Mouse (Mus musculus): ENCODE measurements around the gene Ugt1a5. TPM values are rescaled to one million over a fixed set of nuclear protein-coding genes. Genes with fewer than 3 reads are reported as not detected.
"Not testable (repeated sequence)": the region's sequence is repeated elsewhere in the genome, so short reads cannot be mapped to it uniquely, and the experiment has no call there.

Gene Ugt1a5
- polyA plus RNA-seq (2015; fragmentation: Nextera tagmentation; extraction: Ambion mirVana): not detected in 2 replicates

DNA sequence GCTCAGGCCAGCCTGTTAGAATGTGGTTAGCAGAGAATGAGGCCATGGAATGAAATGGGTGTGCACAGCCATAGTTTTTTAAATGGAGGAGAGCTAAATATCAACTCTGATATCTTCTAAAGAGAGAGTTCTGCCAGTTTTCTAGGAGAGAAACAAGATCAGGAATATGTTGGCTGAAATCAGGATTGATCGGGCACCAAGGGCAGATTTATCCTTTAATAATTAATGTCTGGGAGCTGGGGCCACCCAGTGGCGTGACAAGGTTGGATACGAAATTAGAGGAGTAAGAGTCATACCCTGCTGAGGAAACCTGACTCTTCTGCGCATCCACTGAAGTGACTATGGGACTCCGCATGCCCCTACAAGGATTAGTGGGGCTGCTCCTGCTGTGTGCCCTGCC, at the start of gene Ugt1a5:
Gene Ugt1a5, plus strand, starts transcription at position 302 of the 400 bp plus-strand sequence.
- ATAC-seq (ENCODE audit: insufficient read depth, low FRiP score, low read depth): no peak
- H3K4me3 ChIP-seq (replicated peaks): no peak within 1 kb of the TSS
- H3K9ac ChIP-seq: no peak within 1 kb of the TSS
- no peak within 1 kb of the TSS for H3K4me2 ChIP-seq
- no peaks in the 10 kb centered on the region for H3K4me1 ChIP-seq
- no peaks in the 10 kb centered on the region for H3K9me3 ChIP-seq
- H3K36me3 ChIP-seq: no peaks in the 10 kb centered on the region
- no peaks in the 10 kb centered on the region for H3K27me3 ChIP-seq (replicated peaks)
- H3K27ac ChIP-seq: no peak within 1 kb of the TSS
- WGBS: 76% methylated on average over 5 of the region's 5 CpGs

DNA sequence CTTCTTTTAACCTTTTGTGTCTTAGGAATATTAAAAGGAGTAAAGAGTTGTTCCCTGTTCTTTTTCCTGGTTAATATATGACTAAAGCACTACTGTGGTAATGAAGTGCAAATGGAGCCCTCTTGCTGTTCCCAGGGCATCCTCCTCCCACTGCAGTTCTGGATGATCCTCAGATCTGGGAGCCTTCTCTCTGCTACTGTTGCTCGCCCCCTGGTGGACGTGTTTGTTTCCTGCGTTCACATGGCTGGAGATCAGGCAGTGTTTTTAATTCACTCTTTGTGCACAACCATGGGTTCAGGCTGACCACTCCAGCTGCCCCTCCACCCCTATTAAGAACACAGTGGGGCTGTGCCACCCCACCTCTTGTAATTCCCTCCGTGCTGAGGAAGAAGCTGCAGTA, 45.3 kb upstream of the Ugt1a5 start:
- H3K4me1 ChIP-seq; H3K4me3 ChIP-seq (replicated peaks); H3K27me3 ChIP-seq (replicated peaks); H3K36me3 ChIP-seq; ATAC-seq (ENCODE audit: insufficient read depth, low FRiP score, low read depth); H3K9ac ChIP-seq; H3K27ac ChIP-seq; H3K4me2 ChIP-seq; H3K9me3 ChIP-seq: not testable (repeated sequence)
- 16% methylated on average over 4 of the region's 4 CpGs for WGBS

DNA sequence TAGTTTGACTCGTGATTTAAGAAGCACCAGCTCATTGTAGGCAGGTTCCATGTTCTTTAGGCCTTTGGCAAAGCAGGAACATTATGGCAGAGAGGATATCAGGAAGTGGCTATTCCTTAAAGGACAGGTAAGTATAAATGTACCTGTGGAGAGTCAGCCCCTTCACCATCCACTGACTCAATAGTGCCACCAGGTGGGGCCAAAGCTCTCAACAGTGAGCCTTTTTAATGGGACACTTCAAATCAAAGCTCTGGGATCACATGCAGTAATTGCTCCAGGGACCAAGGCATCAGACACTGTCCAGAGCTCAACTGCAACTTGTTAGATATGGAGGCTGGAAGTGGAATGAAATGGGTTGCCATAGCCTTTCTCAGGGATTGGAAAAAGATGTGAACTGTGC, 44.3 kb upstream of the Ugt1a5 start:
- ATAC-seq (ENCODE audit: insufficient read depth, low FRiP score, low read depth); H3K4me2 ChIP-seq; H3K4me3 ChIP-seq (replicated peaks); H3K27me3 ChIP-seq (replicated peaks); H3K27ac ChIP-seq; H3K9ac ChIP-seq; H3K4me1 ChIP-seq; H3K36me3 ChIP-seq; H3K9me3 ChIP-seq: not testable (repeated sequence)
- WGBS: no CpG with 5 or more reads among the region's 1 CpGs

DNA sequence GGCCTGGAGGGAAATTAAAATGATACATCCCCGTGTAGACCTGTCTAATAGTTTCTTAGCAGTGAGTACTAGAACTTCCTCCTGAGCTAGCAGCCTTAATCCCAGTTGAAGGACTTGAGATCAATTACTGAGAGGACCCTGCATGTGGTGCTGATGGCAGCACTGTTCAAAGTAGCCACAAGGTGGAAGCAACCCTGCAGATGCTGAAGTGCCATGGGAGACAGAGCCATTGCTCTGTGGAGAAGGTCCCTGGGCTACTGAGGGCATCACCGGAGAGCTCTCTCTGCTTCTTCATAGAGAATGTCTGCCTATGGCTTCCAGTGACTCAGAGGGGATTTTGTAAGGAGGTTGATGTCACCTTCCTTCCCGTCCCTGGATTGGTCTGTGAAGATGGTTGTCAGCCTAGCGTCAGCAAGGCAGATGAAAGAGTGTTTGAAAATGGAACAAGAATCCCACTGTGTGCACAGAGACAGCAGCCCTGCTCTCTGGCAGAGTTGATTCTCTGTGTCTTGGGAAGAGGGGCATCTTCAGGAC, 39.9 kb upstream of the Ugt1a5 start:
- not testable (repeated sequence) for H3K4me3 ChIP-seq (replicated peaks); H3K9me3 ChIP-seq; H3K4me2 ChIP-seq; H3K9ac ChIP-seq; ATAC-seq (ENCODE audit: insufficient read depth, low FRiP score, low read depth); H3K36me3 ChIP-seq; H3K27ac ChIP-seq; H3K27me3 ChIP-seq (replicated peaks); H3K4me1 ChIP-seq
- 69% methylated on average over 4 of the region's 4 CpGs for WGBS

DNA sequence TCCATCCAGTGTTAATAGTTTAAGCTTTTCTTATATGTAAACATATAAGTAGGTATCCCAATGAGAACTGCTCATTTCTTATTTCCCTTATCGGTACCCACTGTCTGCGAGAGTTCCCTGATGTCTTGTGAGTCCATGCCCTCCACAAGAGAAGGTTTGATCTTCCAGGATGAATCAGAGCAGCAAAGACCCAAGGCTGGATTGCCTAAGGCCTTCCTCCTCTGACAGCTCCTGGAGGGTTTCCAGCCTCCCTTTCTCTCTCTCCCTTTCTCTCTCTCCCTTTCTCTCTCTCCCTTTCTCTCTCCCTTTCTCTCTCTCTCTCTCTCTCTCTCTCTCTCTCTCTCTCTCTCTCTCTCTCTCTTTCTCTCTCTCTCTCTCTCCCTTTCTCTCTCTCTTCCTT, 36.7 kb upstream of the Ugt1a5 start:
- not testable (repeated sequence) for H3K27me3 ChIP-seq (replicated peaks); H3K9ac ChIP-seq; H3K36me3 ChIP-seq; ATAC-seq (ENCODE audit: insufficient read depth, low FRiP score, low read depth); H3K9me3 ChIP-seq; H3K27ac ChIP-seq; H3K4me2 ChIP-seq; H3K4me3 ChIP-seq (replicated peaks); H3K4me1 ChIP-seq
- 65% methylated on average over 2 of the region's 2 CpGs for WGBS

DNA sequence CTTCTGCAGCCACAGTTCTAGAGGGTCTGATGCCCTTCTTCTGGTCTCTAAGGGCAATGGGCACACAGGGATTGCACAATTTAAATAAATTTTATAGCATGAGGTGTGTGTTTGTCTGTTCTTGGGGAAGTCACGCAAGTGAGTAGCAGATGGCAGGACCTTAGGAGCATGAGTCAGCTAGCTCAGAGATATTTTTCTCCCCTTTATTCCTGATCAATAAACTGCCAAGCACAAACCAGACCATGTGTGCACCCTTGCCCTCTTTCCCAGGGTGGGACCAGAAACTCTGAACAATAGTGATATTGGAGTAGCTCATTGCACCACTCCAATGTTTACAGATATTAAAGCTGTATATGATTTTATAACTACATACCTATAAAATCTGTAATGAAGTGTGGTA, 35.6 kb upstream of the Ugt1a5 start:
- H3K4me3 ChIP-seq (replicated peaks); H3K4me2 ChIP-seq; H3K36me3 ChIP-seq; H3K27ac ChIP-seq; H3K9me3 ChIP-seq; ATAC-seq (ENCODE audit: insufficient read depth, low FRiP score, low read depth); H3K9ac ChIP-seq; H3K4me1 ChIP-seq; H3K27me3 ChIP-seq (replicated peaks): not testable (repeated sequence)
- WGBS: 73% methylated on average over 1 of the region's 1 CpGs

DNA sequence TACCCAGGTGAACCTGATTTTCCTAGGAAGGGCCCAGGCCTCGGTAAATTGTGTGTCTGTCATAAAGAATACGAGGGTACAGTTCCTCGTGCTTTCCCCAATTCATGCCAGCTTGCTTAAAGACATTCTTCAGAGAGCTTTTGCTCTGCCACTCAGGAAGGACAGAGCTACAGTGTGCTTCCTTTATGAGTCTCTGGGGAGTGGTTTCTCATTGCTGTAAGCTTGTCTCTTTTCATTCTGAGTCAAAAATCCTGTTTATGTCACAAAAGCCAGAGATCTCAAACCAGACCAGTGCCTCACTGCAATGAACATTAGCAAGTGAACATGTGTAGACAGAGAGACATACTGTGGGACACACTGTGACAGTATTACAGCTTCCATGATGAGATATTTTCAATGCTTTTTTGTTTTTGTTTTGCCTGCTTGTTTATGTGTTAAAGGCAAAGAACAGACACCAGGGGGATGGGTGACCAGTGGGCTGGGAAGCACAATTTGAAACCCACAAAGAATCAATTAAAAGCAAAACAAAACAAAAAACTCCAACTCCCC, 31.8 kb upstream of the Ugt1a5 start:
- no peaks in the 10 kb centered on the region; the same call in 1 of the 2 replicates for H3K4me1 ChIP-seq
- no peak overlapping the region for H3K4me2 ChIP-seq
- ATAC-seq (ENCODE audit: insufficient read depth, low FRiP score, low read depth): no peak
- no peak overlapping the region for H3K9ac ChIP-seq
- no peaks in the 10 kb centered on the region for H3K36me3 ChIP-seq
- no peak overlapping the region for H3K4me3 ChIP-seq (replicated peaks)
- WGBS: 58% methylated on average over 3 of the region's 3 CpGs
- H3K27me3 ChIP-seq (replicated peaks): no peaks in the 10 kb centered on the region
- H3K9me3 ChIP-seq: no peaks in the 10 kb centered on the region
- H3K27ac ChIP-seq: peak overlapping the region; percentile 80; the same call in 1 of the 2 replicates

DNA sequence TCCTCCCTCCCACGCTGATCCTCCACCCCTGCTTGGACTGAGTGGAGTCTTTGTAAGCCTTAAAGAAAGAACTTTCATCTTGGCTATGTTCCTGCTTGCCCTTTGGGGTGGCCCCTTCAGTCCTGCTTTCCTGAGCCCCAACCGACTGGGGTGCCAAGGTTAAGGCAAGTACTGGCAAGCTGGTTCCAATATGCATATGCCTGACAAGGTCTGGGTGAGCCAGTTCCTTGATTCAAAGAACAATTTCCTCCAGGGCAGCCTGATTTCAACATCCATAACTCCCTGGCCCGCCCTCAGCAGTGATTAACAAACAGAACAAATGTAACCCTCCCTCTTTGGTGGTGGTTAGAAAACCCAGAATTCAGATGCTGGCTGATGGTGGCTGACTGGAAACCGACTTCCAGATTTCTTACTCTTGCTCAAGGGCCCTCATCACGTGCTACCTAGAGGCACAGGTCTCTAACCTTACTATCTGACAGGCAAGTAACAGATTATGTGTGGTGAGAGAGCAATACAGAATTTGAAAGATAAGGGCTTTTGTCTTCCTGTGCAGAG, 31.3 kb upstream of the Ugt1a5 start, which contains the start of gene Ugt1a6a:
Gene Ugt1a6a, plus strand, starts transcription at position 353 of the 555 bp plus-strand sequence.
- peak within 1 kb of the TSS; percentile 80; the same call in 1 of the 2 replicates for H3K27ac ChIP-seq
- not testable (repeated sequence) for H3K4me3 ChIP-seq (replicated peaks); H3K4me1 ChIP-seq; H3K36me3 ChIP-seq; H3K9me3 ChIP-seq; H3K27me3 ChIP-seq (replicated peaks); ATAC-seq (ENCODE audit: insufficient read depth, low FRiP score, low read depth); H3K9ac ChIP-seq; H3K4me2 ChIP-seq
- WGBS: 40% methylated on average over 5 of the region's 5 CpGs

DNA sequence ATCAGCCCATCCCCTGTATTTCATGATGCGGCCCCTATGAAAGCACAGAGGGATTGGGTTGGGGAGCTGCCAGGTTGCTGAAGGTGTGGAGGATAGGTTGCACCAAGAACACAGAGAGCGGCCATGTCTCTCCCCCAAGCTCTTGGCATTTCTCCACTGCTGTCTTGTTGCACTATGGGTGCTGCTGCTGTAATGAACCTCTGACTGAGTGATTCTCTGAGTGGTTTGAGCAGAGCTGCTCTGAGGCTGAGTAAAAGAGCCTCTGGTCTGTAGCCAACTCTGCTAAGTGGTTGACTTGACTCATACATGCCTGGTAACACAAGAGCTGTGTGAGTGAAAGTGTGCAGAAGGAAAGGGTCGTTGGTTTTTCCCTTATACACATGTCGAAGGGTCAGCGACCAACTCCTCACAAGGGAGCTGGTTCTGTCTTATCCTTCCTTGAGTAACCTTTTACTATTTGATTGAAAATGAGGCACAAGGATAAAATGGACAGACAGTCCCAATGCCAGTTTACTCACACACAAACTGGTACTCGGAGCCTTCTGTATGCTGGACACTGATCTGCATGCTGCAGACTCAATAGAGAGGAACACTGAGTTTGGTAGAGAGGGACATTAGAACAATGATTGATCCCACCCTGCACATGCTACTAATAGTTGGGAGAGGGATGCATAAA, 30.4 kb upstream of the Ugt1a5 start:
- H3K4me2 ChIP-seq; H3K27me3 ChIP-seq (replicated peaks); H3K9me3 ChIP-seq; H3K36me3 ChIP-seq; H3K4me1 ChIP-seq; H3K4me3 ChIP-seq (replicated peaks); H3K27ac ChIP-seq; H3K9ac ChIP-seq; ATAC-seq (ENCODE audit: insufficient read depth, low FRiP score, low read depth): not testable (repeated sequence)
- WGBS: 81% methylated on average over 6 of the region's 6 CpGs

DNA sequence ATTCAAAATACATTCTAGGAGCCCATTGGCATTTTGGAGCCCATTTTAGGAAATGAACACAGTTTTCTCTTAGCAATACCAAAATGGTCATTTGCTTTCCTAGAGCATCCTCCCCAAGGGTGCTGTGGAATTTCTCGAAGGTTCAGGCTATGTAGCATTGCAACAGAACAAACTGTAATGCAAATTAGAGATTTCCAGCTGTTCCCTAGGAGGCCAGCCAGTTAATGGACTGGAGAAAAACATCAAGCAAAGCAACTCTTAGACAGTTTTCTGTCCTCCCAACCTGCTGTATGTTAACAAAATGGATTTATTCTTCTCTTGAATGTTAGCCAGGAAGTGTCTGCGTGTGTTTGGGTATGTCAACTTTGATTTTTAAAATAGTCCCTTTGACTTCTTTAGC, 29.2 kb upstream of the Ugt1a5 start:
- H3K4me2 ChIP-seq: no peak overlapping the region
- no peak overlapping the region for H3K9ac ChIP-seq
- no peaks in the 10 kb centered on the region for H3K27me3 ChIP-seq (replicated peaks)
- H3K4me3 ChIP-seq (replicated peaks): no peak overlapping the region
- WGBS: 59% methylated on average over 2 of the region's 2 CpGs
- no peaks in the 10 kb centered on the region for H3K36me3 ChIP-seq
- no peaks in the 10 kb centered on the region; the same call in 1 of the 2 replicates for H3K4me1 ChIP-seq
- H3K27ac ChIP-seq: no peak overlapping the region
- no peaks in the 10 kb centered on the region for H3K9me3 ChIP-seq
- ATAC-seq (ENCODE audit: insufficient read depth, low FRiP score, low read depth): no peak

DNA sequence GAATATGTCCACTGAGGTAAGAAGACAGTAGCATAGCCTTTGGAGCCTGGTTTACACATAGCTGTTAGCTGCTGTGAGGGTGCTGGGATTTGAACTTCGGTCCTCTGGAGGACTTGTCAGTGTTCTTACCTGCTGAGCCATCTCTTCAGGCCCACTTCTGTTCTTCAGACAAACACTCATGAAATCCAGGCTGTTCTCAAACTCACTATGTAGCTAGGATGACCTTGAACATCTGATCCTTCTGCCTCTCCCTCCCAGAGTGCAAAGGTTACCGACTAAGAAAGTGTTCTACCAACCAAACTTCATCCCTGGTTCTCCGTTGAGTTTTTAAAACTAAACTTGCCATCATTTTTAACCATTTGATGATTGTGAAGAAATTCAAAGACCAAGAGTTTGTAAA, 28.5 kb upstream of the Ugt1a5 start:
- Histone ChIP-seq H3K27ac (no peak overlapping the region), H3K4me3 (replicated peaks) (no peak overlapping the region), H3K4me1 (no peaks in the 10 kb centered on the region; the same call in 1 of the 2 replicates), H3K27me3 (replicated peaks) (no peaks in the 10 kb centered on the region), H3K9me3 (no peaks in the 10 kb centered on the region), H3K36me3 (no peaks in the 10 kb centered on the region), H3K4me2 (no peak overlapping the region), H3K9ac (no peak overlapping the region)
- no peak for ATAC-seq (ENCODE audit: insufficient read depth, low FRiP score, low read depth)
- WGBS: 80% methylated on average over 3 of the region's 3 CpGs

DNA sequence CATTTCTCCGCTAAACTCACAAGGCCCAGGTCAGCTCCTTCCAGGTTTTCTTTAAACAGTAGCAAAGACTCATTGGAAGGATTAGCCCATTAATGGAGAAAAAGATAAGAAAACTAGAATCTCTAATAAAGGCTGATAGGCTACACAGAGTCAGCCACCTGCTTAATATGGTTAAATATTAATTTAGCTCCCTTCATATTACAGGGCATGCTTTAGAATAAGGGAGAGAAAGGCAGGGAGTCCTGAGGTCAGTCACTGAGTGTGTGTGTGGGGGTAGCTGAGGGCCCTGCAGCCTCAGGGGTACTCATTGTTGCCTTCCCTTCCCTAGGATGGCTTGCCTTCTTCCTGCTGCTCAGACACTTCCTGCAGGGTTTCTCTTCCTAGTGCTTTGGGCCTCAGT, 27.7 kb upstream of the Ugt1a5 start:
- WGBS: 76% methylated on average over 1 of the region's 1 CpGs

More for the DNA sequence above, 27.7 kb upstream of the Ugt1a5 start:
- H3K27ac ChIP-seq: no peak overlapping the region
- H3K36me3 ChIP-seq: no peaks in the 10 kb centered on the region
- H3K4me1 ChIP-seq: no peaks in the 10 kb centered on the region; the same call in 1 of the 2 replicates
- no peaks in the 10 kb centered on the region for H3K9me3 ChIP-seq
- H3K27me3 ChIP-seq (replicated peaks): no peaks in the 10 kb centered on the region
- H3K4me3 ChIP-seq (replicated peaks): no peak overlapping the region
- H3K9ac ChIP-seq: no peak overlapping the region
- no peak for ATAC-seq (ENCODE audit: insufficient read depth, low FRiP score, low read depth)
- no peak overlapping the region for H3K4me2 ChIP-seq
